Mouse (Mus musculus) embryonic fibroblast, embryonic 13.5 days (primary cell): ENCODE measurements around the gene Prmt7. TPM values are rescaled to one million over a fixed set of nuclear protein-coding genes. Genes with fewer than 3 reads are reported as not detected.

Experiments used
- H3K27ac ChIP-seq: 2 replicates; pipeline ENCODE4 v1.5.1; 2012; ENCODE audit warnings: low read length, control low read depth, inconsistent platforms; ENCODE audit not compliant: insufficient read depth
- H3K4me1 ChIP-seq: 2 replicates; pipeline ENCODE4 v1.6.1; 2011; ENCODE audit warnings: low read length; ENCODE audit not compliant: control insufficient read depth, insufficient read depth
- H3K4me3 ChIP-seq: 2 replicates; pipeline ENCODE4 v1.5.1; 2011; ENCODE audit warnings: mild to moderate bottlenecking, control low read depth, low read length; ENCODE audit not compliant: insufficient read depth
- CTCF ChIP-seq: IDR thresholded peaks from 2 replicates; pipeline ENCODE4 v1.5.1; 2011; ENCODE audit warnings: mild to moderate bottlenecking, control low read depth, low read length, moderate library complexity, borderline replicate concordance; ENCODE audit not compliant: insufficient read depth
- POLR2A ChIP-seq: IDR thresholded peaks from 2 replicates; pipeline ENCODE4 v1.6.1; 2011; ENCODE audit warnings: low read depth, mild to moderate bottlenecking, control low read depth, low read length, moderate library complexity
- polyA plus RNA-seq: library from polyadenylated mRNA; stranded (reverse); fragments of >200 nt; gene quantifications from 2 replicates; pipeline ENCODE4 v1.2.4, GENCODE M21; 2011; ENCODE audit warnings: low read depth; ENCODE audit not compliant: missing spikeins, insufficient read length

Prmt7 gene
- polyA plus RNA-seq, 1 experiment = 33.6 TPM

GRCm38 (mm10) chr8:106260894-106261293 is 50.2 kb downstream of the Prmt7 start:
- H3K27ac ChIP-seq = no peak overlapping the region
- H3K4me3 ChIP-seq = no peak overlapping the region
- H3K4me1 ChIP-seq = no peaks in the 10 kb centered on the region
- TF ChIP-seq POLR2A (no peak), CTCF (no peak)

- H3K27ac ChIP-seq = no peak overlapping the region
- TF ChIP-seq POLR2A (no peak), CTCF (no peak)
These were observed 51.6 kb downstream of the Prmt7 start for GRCm38 (mm10) chr8:106262343-106262742.

GRCm38 (mm10) chr8:106263928-106264327 is 53.2 kb downstream of the Prmt7 start:
- Histone ChIP-seq H3K4me3 (no peak overlapping the region), H3K27ac (no peak overlapping the region), H3K4me1 (no peaks in the 10 kb centered on the region)
- TF ChIP-seq POLR2A (no peak), CTCF (no peak)

More at GRCm38 (mm10) chr8:106262343-106262742, 51.6 kb downstream of the Prmt7 start:
- Histone ChIP-seq H3K4me3 (no peak overlapping the region), H3K4me1 (no peaks in the 10 kb centered on the region)

- Histone ChIP-seq H3K4me1 (no peaks in the 10 kb centered on the region), H3K4me3 (no peak overlapping the region), H3K27ac (no peak overlapping the region)
- TF ChIP-seq CTCF (no peak), POLR2A (no peak)
These were observed 54.7 kb downstream of the Prmt7 start for GRCm38 (mm10) chr8:106265398-106265797.

- Histone ChIP-seq H3K4me3 (no peak overlapping the region), H3K27ac (no peak overlapping the region), H3K4me1 (no peaks in the 10 kb centered on the region)
- TF ChIP-seq POLR2A = no peak
- no peak for TF ChIP-seq CTCF
These were observed 58.1 kb downstream of the Prmt7 start for GRCm38 (mm10) chr8:106268710-106269346.

- H3K4me3 ChIP-seq = no peak overlapping the region
- no peak overlapping the region for H3K27ac ChIP-seq
These were observed 60.1 kb downstream of the Prmt7 start for GRCm38 (mm10) chr8:106270804-106271203.

GRCm38 (mm10) chr8:106271378-106271777 is 60.6 kb downstream of the Prmt7 start:
- H3K4me1 ChIP-seq = no peaks in the 10 kb centered on the region
- H3K27ac ChIP-seq = no peak overlapping the region
- TF ChIP-seq CTCF = no peak
- no peak for TF ChIP-seq POLR2A
- H3K4me3 ChIP-seq = no peak overlapping the region

More at GRCm38 (mm10) chr8:106270804-106271203, 60.1 kb downstream of the Prmt7 start:
- H3K4me1 ChIP-seq = no peaks in the 10 kb centered on the region
- TF ChIP-seq POLR2A = no peak
- TF ChIP-seq CTCF = no peak

GRCm38 (mm10) chr8:106273468-106273867 is 62.7 kb downstream of the Prmt7 start:
- Histone ChIP-seq H3K4me3 (no peak overlapping the region), H3K27ac (no peak overlapping the region), H3K4me1 (no peaks in the 10 kb centered on the region)
- TF ChIP-seq CTCF = no peak
- no peak for TF ChIP-seq POLR2A

GRCm38 (mm10) chr8:106276709-106277317 is 66.1 kb downstream of the Prmt7 start:
- H3K4me3 ChIP-seq = no peak overlapping the region
- no peak overlapping the region for H3K27ac ChIP-seq
- H3K4me1 ChIP-seq = peaks cover 5% of the 10 kb centered on the region
- TF ChIP-seq CTCF (no peak), POLR2A (no peak)

GRCm38 (mm10) chr8:106278367-106279042 is 67.8 kb downstream of the Prmt7 start:
- no peak overlapping the region for H3K27ac ChIP-seq
- no peak for TF ChIP-seq POLR2A
- no peak for TF ChIP-seq CTCF
- no peak overlapping the region for H3K4me3 ChIP-seq
- peaks cover 5% of the 10 kb centered on the region for H3K4me1 ChIP-seq
